Mouse (Mus musculus) spleen, adult 2 months (tissue): ENCODE data around the gene Cdkl4. TPM values are rescaled to one million over a fixed set of nuclear protein-coding genes. Genes with fewer than 3 reads are reported as not detected.

Experiments
- DNase-seq, 2 experiments: peaks; one replicate each; pipeline versions ENCODE4 v3.0.0 to v3.0.0-alpha.2; 2012 to 2021; ENCODE audit warnings: low spot score in 2 of 2, low read depth in 1 of 2
- H3K27ac ChIP-seq: fragments of 200-500 bp; 2 replicates; pipeline ENCODE4 v1.5.1; 2012; ENCODE audit warnings: low read length, inconsistent platforms; ENCODE audit not compliant: insufficient read depth
- H3K27me3 ChIP-seq: fragments of 200-500 bp; 2 replicates; pipeline ENCODE4 v1.6.1; 2012; ENCODE audit warnings: mild to moderate bottlenecking, moderate library complexity, low read length, inconsistent platforms; ENCODE audit not compliant: control insufficient read depth, insufficient read depth
- H3K36me3 ChIP-seq: fragments of 200-500 bp; 2 replicates; pipeline ENCODE4 v1.6.1; 2012; ENCODE audit warnings: mild to moderate bottlenecking, low read length, inconsistent platforms; ENCODE audit not compliant: control insufficient read depth, insufficient read depth
- H3K4me1 ChIP-seq: fragments of 200-500 bp; 2 replicates; pipeline ENCODE4 v1.6.1; 2011; ENCODE audit warnings: inconsistent platforms; ENCODE audit not compliant: control insufficient read depth, insufficient read depth, insufficient read length
- H3K4me3 ChIP-seq: fragments of 200-500 bp; 2 replicates; pipeline ENCODE4 v1.5.1; 2011; ENCODE audit warnings: mild to moderate bottlenecking, inconsistent platforms; ENCODE audit not compliant: insufficient read depth, insufficient read length; ENCODE audit errors: extremely low read depth
- CTCF ChIP-seq: fragments of 200-500 bp; IDR thresholded peaks from 2 replicates; pipeline ENCODE4 v1.5.1; 2011; ENCODE audit warnings: mild to moderate bottlenecking, inconsistent platforms; ENCODE audit not compliant: insufficient read depth, insufficient read length, insufficient replicate concordance; ENCODE audit errors: extremely low read depth
- POLR2A ChIP-seq: fragments of 200-500 bp; IDR thresholded peaks from 2 replicates; pipeline ENCODE4 v1.6.1; 2011; ENCODE audit warnings: low read depth, low read length, inconsistent platforms
- WGBS: fragments of 180-500 bp; shearing (Covaris S2); methylation state at CpG from one replicate; pipeline ENCODE4 v1.1.7; 2018; 5-methylcytosine and 5-hydroxymethylcytosine counted together
- polyA plus RNA-seq: library from polyadenylated mRNA; depleted of rRNA; stranded (reverse); fragments of >200 nt; gene quantifications from 2 replicates; pipeline ENCODE4 v1.2.3, GENCODE M21; 2012

Gene Cdkl4
- polyA plus RNA-seq, 1 experiment: 0.11 TPM

GRCm38 (mm10) chr17:80490166-80490565 is 87.4 kb downstream of the Cdkl4 start:
- Histone ChIP-seq H3K27me3 (no peaks in the 10 kb centered on the region), H3K4me3 (no peak overlapping the region), H3K36me3 (no peaks in the 10 kb centered on the region), H3K27ac (no peak overlapping the region), H3K4me1 (no peaks in the 10 kb centered on the region)
- DNase-seq: no peak
- 86% methylated on average over 5 of the region's 5 CpGs for WGBS
- TF ChIP-seq POLR2A (no peak), CTCF (no peak)

GRCm38 (mm10) chr17:80488918-80489317 is 88.7 kb downstream of the Cdkl4 start:
- WGBS: 92% methylated on average over 3 of the region's 3 CpGs
- no peak overlapping the region for H3K4me3 ChIP-seq
- no peaks in the 10 kb centered on the region for H3K36me3 ChIP-seq
- TF ChIP-seq POLR2A (no peak), CTCF (no peak)
- H3K27ac ChIP-seq: no peak overlapping the region
- no peaks in the 10 kb centered on the region for H3K27me3 ChIP-seq
- DNase-seq: no peak
- no peaks in the 10 kb centered on the region for H3K4me1 ChIP-seq

- 78% methylated on average over 5 of the region's 5 CpGs for WGBS
- DNase-seq: no peak
- no peak overlapping the region for H3K4me3 ChIP-seq
- TF ChIP-seq CTCF (no peak), POLR2A (no peak)
- H3K27me3 ChIP-seq: no peaks in the 10 kb centered on the region
- H3K36me3 ChIP-seq: no peaks in the 10 kb centered on the region
- peaks cover 3% of the 10 kb centered on the region; the same call in 1 of the 2 replicates for H3K4me1 ChIP-seq
- no peak overlapping the region for H3K27ac ChIP-seq
These were observed 92.5 kb downstream of the Cdkl4 start for GRCm38 (mm10) chr17:80485160-80485559.

DNA sequence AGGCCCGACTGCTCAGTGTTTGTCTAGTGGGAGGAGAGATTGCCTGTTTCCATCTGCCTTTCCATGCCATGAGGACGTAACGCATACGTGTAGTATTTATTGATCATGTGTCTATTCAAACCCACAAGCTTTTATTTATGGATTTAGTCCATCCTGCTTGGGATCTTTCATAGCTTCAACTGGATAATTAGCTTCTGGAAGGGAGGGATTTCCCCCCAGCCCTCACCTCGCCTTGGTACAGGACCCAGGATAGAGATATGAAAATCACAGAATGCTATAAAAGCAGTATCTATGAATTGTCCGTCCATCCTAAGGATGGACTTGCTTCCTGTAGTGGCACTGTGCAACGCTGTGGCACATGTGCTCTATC is 96.8 kb downstream of the Cdkl4 start:
- TF ChIP-seq CTCF (no peak), POLR2A (no peak)
- peaks cover 7% of the 10 kb centered on the region for H3K4me1 ChIP-seq
- no peaks in the 10 kb centered on the region for H3K36me3 ChIP-seq
- H3K27me3 ChIP-seq: no peaks in the 10 kb centered on the region
- H3K4me3 ChIP-seq: peak overlapping the region; percentile 88; the same call in 1 of the 2 replicates
- WGBS: 57% methylated on average over 7 of the region's 7 CpGs
- no peak for DNase-seq
- no peak overlapping the region for H3K27ac ChIP-seq

DNA sequence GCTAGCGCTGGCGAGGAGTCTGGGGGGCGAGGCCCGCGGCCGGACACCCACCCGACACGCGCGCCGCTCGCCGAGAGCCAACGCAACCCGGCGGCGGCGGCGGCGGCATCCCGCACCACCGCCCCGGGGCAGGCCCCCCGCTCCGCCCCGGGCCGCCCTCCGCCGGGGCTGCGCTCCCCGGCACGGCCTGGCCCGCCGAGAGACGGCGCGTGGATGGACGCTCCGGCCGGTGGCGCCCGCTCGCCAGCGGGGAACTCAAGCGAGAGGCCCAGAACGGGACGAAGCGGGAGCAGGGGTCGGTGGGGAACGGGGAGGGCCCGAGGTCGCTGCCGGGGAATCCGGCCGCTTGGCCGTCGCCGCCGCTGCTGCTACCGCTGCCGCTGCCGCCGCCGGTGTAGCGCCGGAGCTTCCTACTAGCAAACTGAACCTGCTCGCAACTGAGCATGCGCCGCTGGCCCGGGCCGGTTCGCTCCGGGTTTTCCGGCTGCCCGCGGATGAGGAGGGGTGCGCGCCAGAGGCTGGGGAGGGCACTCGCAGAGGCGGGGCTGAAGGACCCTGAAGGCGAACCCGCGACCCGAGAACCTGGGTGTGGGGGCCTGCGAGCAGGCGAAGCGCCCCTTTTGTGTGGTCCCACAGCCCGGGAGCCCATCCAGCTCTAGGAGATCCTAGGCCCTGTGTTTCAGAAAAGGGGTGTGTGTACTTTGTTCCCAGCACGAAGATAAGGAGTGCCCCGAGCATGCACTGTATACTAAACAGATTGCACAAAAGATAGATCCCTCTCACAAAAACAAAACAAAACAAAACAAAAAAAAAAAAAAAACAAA is 97.4 kb downstream of the Cdkl4 start, which contains the start of gene Sos1:
Gene Sos1 (minus strand): TSS at position 423 of the 824 bp plus-strand sequence.
- TF ChIP-seq CTCF (no peak), POLR2A (peak; percentile 81)
- H3K27me3 ChIP-seq: no peaks in the 10 kb centered on the region
- DNase-seq: peak; percentile 74 to 96
- H3K4me3 ChIP-seq: peak within 1 kb of the TSS; percentile 88
- under 1% methylated on average over 77 of the region's 90 CpGs for WGBS
- H3K4me1 ChIP-seq: peaks cover 7% of the 10 kb centered on the region
- no peaks in the 10 kb centered on the region for H3K36me3 ChIP-seq
- H3K27ac ChIP-seq: peak within 1 kb of the TSS; percentile 87

GRCm38 (mm10) chr17:80479295-80480030 is 98.2 kb downstream of the Cdkl4 start:
- TF ChIP-seq POLR2A (no peak), CTCF (no peak)
- WGBS: under 1% methylated on average over 71 of the region's 71 CpGs
- Histone ChIP-seq H3K36me3 (no peaks in the 10 kb centered on the region), H3K27ac (peak overlapping the region; percentile 87), H3K4me3 (peak overlapping the region; percentile 88), H3K27me3 (no peaks in the 10 kb centered on the region), H3K4me1 (peaks cover 7% of the 10 kb centered on the region)
- peak; percentile 47 to 50 for DNase-seq
